Mouse (Mus musculus): ENCODE results near the gene Stx1b. TPM values are rescaled to one million over a fixed set of nuclear protein-coding genes. Genes with fewer than 3 reads are reported as not detected.
A peak's percentile ranks its signal among the peaks of the same experiment; 100 is the strongest.

The Stx1b gene
- polyA plus RNA-seq, 1 experiment from 2014 or later = 0.25 TPM

- Histone ChIP-seq H3K9me3 (replicated peaks; ENCODE audit: control insufficient read depth, low read length) (no peaks in the 10 kb centered on the region), H3K4me2 (ENCODE audit: low read depth, low read length) (no peak overlapping the region), H3K4me3 (ENCODE audit: low read depth, low read length) (no peak overlapping the region)
These were observed 1.9 kb downstream of the Stx1b start for GRCm38 (mm10) chr7:127822494-127822893.

GRCm38 (mm10) chr7:127820836-127821509 is 3.4 kb downstream of the Stx1b start:
- no peak for ATAC-seq (ENCODE audit: low read depth)
- Histone ChIP-seq H3K9ac (ENCODE audit: low read depth, low read length) (no peak overlapping the region), H3K4me3 (ENCODE audit: low read depth, low read length) (no peak overlapping the region), H3K27me3 (ENCODE audit: control insufficient read depth, insufficient read depth, low read depth, low read length) (peaks cover 9% of the 10 kb centered on the region), H3K9me3 (replicated peaks; ENCODE audit: control insufficient read depth, low read length) (no peaks in the 10 kb centered on the region), H3K4me2 (ENCODE audit: low read depth, low read length) (no peak overlapping the region), H3K36me3 (ENCODE audit: control insufficient read depth, insufficient read depth) (no peaks in the 10 kb centered on the region), H3K4me1 (ENCODE audit: control insufficient read depth, low read depth, low read length) (peaks cover 4% of the 10 kb centered on the region; the same call in 1 of the 2 replicates), H3K27ac (ENCODE audit: low read length) (no peak overlapping the region)
- 34% methylated on average over 13 of the region's 13 CpGs for WGBS (ENCODE audit: insufficient replicate concordance)

More at GRCm38 (mm10) chr7:127822494-127822893, 1.9 kb downstream of the Stx1b start:
- H3K27ac ChIP-seq (ENCODE audit: low read length) = no peak overlapping the region
- H3K36me3 ChIP-seq (ENCODE audit: control insufficient read depth, insufficient read depth) = no peaks in the 10 kb centered on the region
- peaks cover 9% of the 10 kb centered on the region for H3K27me3 ChIP-seq (ENCODE audit: control insufficient read depth, insufficient read depth, low read depth, low read length)
- no peak for ATAC-seq (ENCODE audit: low read depth)
- H3K4me1 ChIP-seq (ENCODE audit: control insufficient read depth, low read depth, low read length) = no peaks in the 10 kb centered on the region
- WGBS (ENCODE audit: insufficient replicate concordance) = 69% methylated on average over 3 of the region's 3 CpGs
- no peak overlapping the region for H3K9ac ChIP-seq (ENCODE audit: low read depth, low read length)

GRCm38 (mm10) chr7:127817776-127818175 is 6.6 kb downstream of the Stx1b start:
- H3K9me3 ChIP-seq (replicated peaks; ENCODE audit: control insufficient read depth, low read length) = no peaks in the 10 kb centered on the region
- WGBS (ENCODE audit: insufficient replicate concordance) = 79% methylated on average over 5 of the region's 5 CpGs
- H3K27me3 ChIP-seq (ENCODE audit: control insufficient read depth, insufficient read depth, low read depth, low read length) = no peaks in the 10 kb centered on the region
- H3K27ac ChIP-seq (ENCODE audit: low read length) = no peak overlapping the region
- H3K4me1 ChIP-seq (ENCODE audit: control insufficient read depth, low read depth, low read length) = peaks cover 11% of the 10 kb centered on the region; the same call in 1 of the 2 replicates
- no peak for ATAC-seq (ENCODE audit: low read depth)
- H3K36me3 ChIP-seq (ENCODE audit: control insufficient read depth, insufficient read depth) = no peaks in the 10 kb centered on the region
- H3K9ac ChIP-seq (ENCODE audit: low read depth, low read length) = no peak overlapping the region
- no peak overlapping the region for H3K4me2 ChIP-seq (ENCODE audit: low read depth, low read length)
- H3K4me3 ChIP-seq (ENCODE audit: low read depth, low read length) = no peak overlapping the region

- WGBS (ENCODE audit: insufficient replicate concordance) = 70% methylated on average over 7 of the region's 7 CpGs
These were observed 7.3 kb downstream of the Stx1b start for GRCm38 (mm10) chr7:127817053-127817452.

GRCm38 (mm10) chr7:127815954-127816821 is 8.2 kb downstream of the Stx1b start:
- Histone ChIP-seq H3K9me3 (replicated peaks; ENCODE audit: control insufficient read depth, low read length) (no peaks in the 10 kb centered on the region), H3K36me3 (ENCODE audit: control insufficient read depth, insufficient read depth) (no peaks in the 10 kb centered on the region), H3K4me3 (ENCODE audit: low read depth, low read length) (no peak overlapping the region), H3K27ac (ENCODE audit: low read length) (0 out of 2 replicates have a peak overlapping the region, but pooled peaks have one; percentile 15), H3K27me3 (ENCODE audit: control insufficient read depth, insufficient read depth, low read depth, low read length) (no peaks in the 10 kb centered on the region), H3K9ac (ENCODE audit: low read depth, low read length) (no peak overlapping the region), H3K4me1 (ENCODE audit: control insufficient read depth, low read depth, low read length) (peaks cover 11% of the 10 kb centered on the region; the same call in 1 of the 2 replicates), H3K4me2 (ENCODE audit: low read depth, low read length) (no peak overlapping the region)
- 43% methylated on average over 15 of the region's 15 CpGs for WGBS (ENCODE audit: insufficient replicate concordance)
- peak; percentile 43 for ATAC-seq (ENCODE audit: low read depth)

More at GRCm38 (mm10) chr7:127817053-127817452, 7.3 kb downstream of the Stx1b start:
- no peak overlapping the region for H3K9ac ChIP-seq (ENCODE audit: low read depth, low read length)
- H3K4me3 ChIP-seq (ENCODE audit: low read depth, low read length) = no peak overlapping the region
- no peak for ATAC-seq (ENCODE audit: low read depth)
- no peaks in the 10 kb centered on the region for H3K36me3 ChIP-seq (ENCODE audit: control insufficient read depth, insufficient read depth)
- H3K4me1 ChIP-seq (ENCODE audit: control insufficient read depth, low read depth, low read length) = peaks cover 11% of the 10 kb centered on the region; the same call in 1 of the 2 replicates
- H3K27ac ChIP-seq (ENCODE audit: low read length) = no peak overlapping the region
- H3K4me2 ChIP-seq (ENCODE audit: low read depth, low read length) = no peak overlapping the region
- H3K27me3 ChIP-seq (ENCODE audit: control insufficient read depth, insufficient read depth, low read depth, low read length) = no peaks in the 10 kb centered on the region
- no peaks in the 10 kb centered on the region for H3K9me3 ChIP-seq (replicated peaks; ENCODE audit: control insufficient read depth, low read length)

GRCm38 (mm10) chr7:127815116-127815665 is 9.2 kb downstream of the Stx1b start:
- H3K4me2 ChIP-seq (ENCODE audit: low read depth, low read length) = no peak overlapping the region

GRCm38 (mm10) chr7:127814241-127814921 is 10.0 kb downstream of the Stx1b start:
- no peaks in the 10 kb centered on the region for H3K36me3 ChIP-seq (ENCODE audit: control insufficient read depth, insufficient read depth)
- H3K4me2 ChIP-seq (ENCODE audit: low read depth, low read length) = no peak overlapping the region
- ATAC-seq (ENCODE audit: low read depth) = peak; percentile 47
- no peaks in the 10 kb centered on the region for H3K27me3 ChIP-seq (ENCODE audit: control insufficient read depth, insufficient read depth, low read depth, low read length)
- H3K9ac ChIP-seq (ENCODE audit: low read depth, low read length) = no peak overlapping the region
- H3K4me3 ChIP-seq (ENCODE audit: low read depth, low read length) = no peak overlapping the region
- H3K4me1 ChIP-seq (ENCODE audit: control insufficient read depth, low read depth, low read length) = peaks cover 11% of the 10 kb centered on the region; the same call in 1 of the 2 replicates
- peak overlapping the region; percentile 81 for H3K27ac ChIP-seq (ENCODE audit: low read length)
- no peaks in the 10 kb centered on the region for H3K9me3 ChIP-seq (replicated peaks; ENCODE audit: control insufficient read depth, low read length)
- 75% methylated on average over 19 of the region's 19 CpGs for WGBS (ENCODE audit: insufficient replicate concordance)

More at GRCm38 (mm10) chr7:127815116-127815665, 9.2 kb downstream of the Stx1b start:
- Histone ChIP-seq H3K4me1 (ENCODE audit: control insufficient read depth, low read depth, low read length) (peaks cover 11% of the 10 kb centered on the region; the same call in 1 of the 2 replicates), H3K36me3 (ENCODE audit: control insufficient read depth, insufficient read depth) (no peaks in the 10 kb centered on the region), H3K9ac (ENCODE audit: low read depth, low read length) (no peak overlapping the region), H3K9me3 (replicated peaks; ENCODE audit: control insufficient read depth, low read length) (no peaks in the 10 kb centered on the region), H3K27me3 (ENCODE audit: control insufficient read depth, insufficient read depth, low read depth, low read length) (no peaks in the 10 kb centered on the region), H3K27ac (ENCODE audit: low read length) (peak overlapping the region; percentile 58), H3K4me3 (ENCODE audit: low read depth, low read length) (no peak overlapping the region)
- no peak for ATAC-seq (ENCODE audit: low read depth)
- WGBS (ENCODE audit: insufficient replicate concordance) = 66% methylated on average over 15 of the region's 15 CpGs

GRCm38 (mm10) chr7:127813821-127814220 is 10.5 kb downstream of the Stx1b start:
- H3K27me3 ChIP-seq (ENCODE audit: control insufficient read depth, insufficient read depth, low read depth, low read length) = no peaks in the 10 kb centered on the region
- peaks cover 11% of the 10 kb centered on the region; the same call in 1 of the 2 replicates for H3K4me1 ChIP-seq (ENCODE audit: control insufficient read depth, low read depth, low read length)
- peak overlapping the region; percentile 81 for H3K27ac ChIP-seq (ENCODE audit: low read length)
- no peak overlapping the region for H3K4me2 ChIP-seq (ENCODE audit: low read depth, low read length)
- H3K36me3 ChIP-seq (ENCODE audit: control insufficient read depth, insufficient read depth) = no peaks in the 10 kb centered on the region
- 49% methylated on average over 4 of the region's 4 CpGs for WGBS (ENCODE audit: insufficient replicate concordance)
- H3K9me3 ChIP-seq (replicated peaks; ENCODE audit: control insufficient read depth, low read length) = no peaks in the 10 kb centered on the region
- peak; percentile 69 for ATAC-seq (ENCODE audit: low read depth)
- H3K9ac ChIP-seq (ENCODE audit: low read depth, low read length) = no peak overlapping the region
- H3K4me3 ChIP-seq (ENCODE audit: low read depth, low read length) = no peak overlapping the region

Data from liver, embryonic 16.5 days (tissue).